In genomic region chr11:65197280-65197679, GRCm38 (mm10) we compare ENCODE assay signal across 9 mouse cellular contexts. TPM values are rescaled to one million over a fixed set of nuclear protein-coding genes. Genes with fewer than 3 reads are reported as not detected.
DNase-seq lines count a peak whose midpoint lies in the region; ATAC-seq and TF ChIP-seq lines count a peak whose summit lies in the region.
"Had no signal": no experiment of that assay in that cellular context is flagged by ENCODE, and none has a peak within 500 bp of the region (broad histone marks: within the 10 kb centered on the region; RNA-seq: fewer than 3 reads in every experiment).

No protein-coding gene starts in this region.

- TF ChIP-seq POLR2A in kidney, adult 2 months (IDR thresholded peaks at IDR 0.05; ENCODE audit: low read depth, low read length): no peak
- no peak for TF ChIP-seq POLR2A in embryonic fibroblast, embryonic 13.5 days (IDR thresholded peaks at IDR 0.05; ENCODE audit: low read depth, low read length)

- no peak overlapping the region for H3K27ac ChIP-seq in kidney, adult 2 months (ENCODE audit: insufficient read depth, low read depth, low read length)
- no peak overlapping the region for H3K27ac ChIP-seq in kidney, embryonic 16.5 days (ENCODE audit: low read length)
- H3K27ac ChIP-seq in embryonic fibroblast, embryonic 13.5 days (ENCODE audit: insufficient read depth, low read length): no peak overlapping the region
- H3K27ac ChIP-seq in midbrain, postnatal 0 days (ENCODE audit: low read depth, low read length): no peak overlapping the region
- H3K27ac ChIP-seq: embryonic facial prominence, embryonic 13.5 days had no signal

- H3K4me1 ChIP-seq in kidney, adult 2 months (ENCODE audit: control insufficient read depth, insufficient read depth, low read length): no peaks in the 10 kb centered on the region
- H3K4me1 ChIP-seq in kidney, embryonic 16.5 days (ENCODE audit: insufficient read depth, low read length): no peaks in the 10 kb centered on the region
- H3K4me1 ChIP-seq in embryonic fibroblast, embryonic 13.5 days (ENCODE audit: control insufficient read depth, insufficient read depth, low read length): no peaks in the 10 kb centered on the region
- H3K4me1 ChIP-seq in midbrain, postnatal 0 days (ENCODE audit: insufficient read depth, low read length): no peaks in the 10 kb centered on the region
- H3K4me1 ChIP-seq: embryonic facial prominence, embryonic 13.5 days had no signal

- peak; percentile 72 for DNase-seq in kidney, adult 2 months
- DNase-seq in brain, adult 2 months (ENCODE audit: low read depth, low spot score): peak; percentile 87
- DNase-seq in heart, postnatal 36 days: peak; percentile 71 to 75
- peak; percentile 80 to 90 for DNase-seq in left cerebral cortex, adult 18-20 months (ENCODE audit: low spot score in 2 of 2)
- peak; percentile 82 for DNase-seq in midbrain, postnatal 0 days (ENCODE audit: low spot score)
- DNase-seq in testis, postnatal 14 days (ENCODE audit: low spot score): peak; percentile 29

- no peak overlapping the region for H3K4me2 ChIP-seq in kidney, embryonic 16.5 days (replicated peaks; ENCODE audit: low read depth, low read length)
- H3K4me2 ChIP-seq in midbrain, postnatal 0 days (ENCODE audit: low read depth, low read length, poor library complexity, severe bottlenecking): no peak overlapping the region
- H3K4me2 ChIP-seq: embryonic facial prominence, embryonic 13.5 days had no signal

- no peak overlapping the region for H3K4me3 ChIP-seq in kidney, adult 2 months (ENCODE audit: insufficient read depth, low read depth, low read length)
- no peak overlapping the region for H3K4me3 ChIP-seq in kidney, embryonic 16.5 days (ENCODE audit: low read length)
- no peak overlapping the region for H3K4me3 ChIP-seq in embryonic fibroblast, embryonic 13.5 days (ENCODE audit: insufficient read depth, low read length)
- no peak overlapping the region for H3K4me3 ChIP-seq in midbrain, postnatal 0 days (ENCODE audit: low read depth, low read length)
- H3K4me3 ChIP-seq: embryonic facial prominence, embryonic 13.5 days had no signal

- ATAC-seq in kidney, embryonic 16.5 days (ENCODE audit: low FRiP score, low TSS enrichment): no peak; the same call in 1 of the 2 replicates
- no peak for ATAC-seq in midbrain, postnatal 0 days (ENCODE audit: low FRiP score)

- no peaks in the 10 kb centered on the region for H3K36me3 ChIP-seq in kidney, adult 2 months (ENCODE audit: control insufficient read depth, insufficient read depth, low read length)
- H3K36me3 ChIP-seq in kidney, embryonic 16.5 days (ENCODE audit: insufficient read depth, low read length): no peaks in the 10 kb centered on the region
- no peaks in the 10 kb centered on the region for H3K36me3 ChIP-seq in midbrain, postnatal 0 days (ENCODE audit: insufficient read depth, low read length)
- H3K36me3 ChIP-seq: embryonic facial prominence, embryonic 13.5 days had no signal

- intact Hi-C loops in heart, postnatal 36 days (cut with DNase I): loop anchor here (2.0 to 5.0 kb wide), 3 partner anchors 70 to 482 kb away; partner anchors contain the start of gene Myocd

- no peaks in the 10 kb centered on the region for H3K9me3 ChIP-seq in kidney, embryonic 16.5 days (ENCODE audit: low read length)
- no peaks in the 10 kb centered on the region for H3K9me3 ChIP-seq in midbrain, postnatal 0 days (ENCODE audit: low read length)
- H3K9me3 ChIP-seq: embryonic facial prominence, embryonic 13.5 days had no signal

- 8% methylated on average over 3 of the region's 3 CpGs for WGBS in kidney, adult 2 months
- whole genome bisulfite sequencing in kidney, embryonic 16.5 days: 2% methylated on average over 3 of the region's 3 CpGs
- WGBS in midbrain, postnatal 0 days: 5% methylated on average over 3 of the region's 3 CpGs

- peak; percentile 78 for TF ChIP-seq CTCF in kidney, adult 2 months (conservative IDR thresholded peaks at IDR 0.05; ENCODE audit: insufficient read depth, insufficient read length, low read depth, low read length)
- TF ChIP-seq CTCF in embryonic fibroblast, embryonic 13.5 days (IDR thresholded peaks at IDR 0.05; ENCODE audit: borderline replicate concordance, insufficient read depth, low read length): peak; percentile 75
- peak; percentile 94 for TF ChIP-seq CTCF in midbrain, postnatal 0 days (IDR thresholded peaks at IDR 0.05)

- H3K9ac ChIP-seq in kidney, embryonic 16.5 days (replicated peaks; ENCODE audit: low read length): no peak overlapping the region
- no peak overlapping the region for H3K9ac ChIP-seq in midbrain, postnatal 0 days (replicated peaks; ENCODE audit: low read length, poor library complexity, severe bottlenecking)
- H3K9ac ChIP-seq: embryonic facial prominence, embryonic 13.5 days had no signal

- no peaks in the 10 kb centered on the region for H3K27me3 ChIP-seq in kidney, adult 2 months (replicated peaks; ENCODE audit: control insufficient read depth, insufficient read depth, low read length)
- no peaks in the 10 kb centered on the region for H3K27me3 ChIP-seq in kidney, embryonic 16.5 days (ENCODE audit: insufficient read depth, low read length)
- no peaks in the 10 kb centered on the region for H3K27me3 ChIP-seq in midbrain, postnatal 0 days (ENCODE audit: insufficient read depth, low read length)
- H3K27me3 ChIP-seq: embryonic facial prominence, embryonic 13.5 days had no signal

RNA-seq across cellular contexts. Expression of gene Arhgap44, which starts 34.5 kb away (rescaled TPM):
- polyA plus RNA-seq in kidney, adult 2 months (2012; rRNA removed): 5.0 and 6.7 TPM in 2 replicates
- 7.1 and 7.4 TPM in 2 replicates for polyA plus RNA-seq in kidney, embryonic 16.5 days (2015; fragmentation: Nextera tagmentation; extraction: Ambion mirVana)
- polyA plus RNA-seq in embryonic fibroblast, embryonic 13.5 days (2011; ENCODE audit: insufficient read length, low read depth, missing spikeins): 6.6 and 8.4 TPM in 2 replicates
- 10 to 100 TPM; 20.8 to 24.3 TPM for total RNA-seq in heart, postnatal 36 days (2021)
- total RNA-seq in left cerebral cortex, adult 18-20 months (2021): 100 to 1,000 TPM; 139 to 154 TPM
- 36.2 and 39.4 TPM in 2 replicates for total RNA-seq in midbrain, postnatal 0 days (2014; rRNA removed)
- 20.8 and 21.2 TPM in 2 replicates for polyA plus RNA-seq in midbrain, postnatal 0 days (2015; fragmentation: Nextera tagmentation; extraction: Ambion mirVana)

RNA-seq across cellular contexts. Expression of gene 1700086D15Rik, which starts 37.6 kb away (rescaled TPM):
- 0.09 and 0.11 TPM in 2 replicates for polyA plus RNA-seq in kidney, adult 2 months (2012; rRNA removed)
- polyA plus RNA-seq in kidney, embryonic 16.5 days (2015; fragmentation: Nextera tagmentation; extraction: Ambion mirVana): 0.17 TPM in 1 of 2 replicates, not detected in the other
- polyA plus RNA-seq in embryonic fibroblast, embryonic 13.5 days (2011; ENCODE audit: insufficient read length, low read depth, missing spikeins): not detected in 2 replicates
- not detected for total RNA-seq in heart, postnatal 36 days (2021)
- 1 to 10 TPM; 2.5 TPM for total RNA-seq in left cerebral cortex, adult 18-20 months (2021)
- 4.3 TPM in 1 of 2 replicates, not detected in the other for total RNA-seq in midbrain, postnatal 0 days (2014; rRNA removed)
- polyA plus RNA-seq in midbrain, postnatal 0 days (2015; fragmentation: Nextera tagmentation; extraction: Ambion mirVana): 0.52 and 0.56 TPM in 2 replicates
- polyA plus RNA-seq: embryonic facial prominence, embryonic 13.5 days had no signal

Comparison
In these comparisons a context has a peak if more than half of its experiments do, and no peak if none do; other contexts are left out.
1. DNase-seq: peak in every context shown above with its lines; median percentile 87 in brain, adult 2 months; 85 in left cerebral cortex, adult 18-20 months; 82 in midbrain, postnatal 0 days; 73 in heart, postnatal 36 days; 72 in kidney, adult 2 months; 29 in testis, postnatal 14 days.